Mouse (Mus musculus) heart, postnatal 14 days (tissue): ENCODE results near the gene Mroh2a. TPM values are rescaled to one million over a fixed set of nuclear protein-coding genes. Genes with fewer than 3 reads are reported as not detected.

Experiments
- DNase-seq, 2 experiments: peaks; one replicate each; pipeline ENCODE4 v3.0.0; 2021 to 2022
- intact Hi-C: fragments of 180-260 bp; cut with DNase I; formaldehyde crosslinking; loops from one replicate; pipeline ENCODE4 v1.15.1; 2025
- total RNA-seq, 2 experiments: library from RNA; stranded (reverse); gene quantifications; 2 replicates each; pipeline ENCODE4 v1.2.3; 2021

Gene Mroh2a
- total RNA-seq, 2 experiments from 2014 or later: 0.07 to 0.15 TPM

GRCm38 (mm10) chr1:88233421-88234247 is 6.8 kb downstream of the Mroh2a start:
- DNase-seq: no peak
- intact Hi-C loops: no loop called here

GRCm38 (mm10) chr1:88234248-88234610 is 7.4 kb downstream of the Mroh2a start:
- intact Hi-C loops: no loop called here
- DNase-seq: no peak

GRCm38 (mm10) chr1:88234646-88235045 is 7.9 kb downstream of the Mroh2a start:
- no peak for DNase-seq
- intact Hi-C loops: no loop called here

- intact Hi-C loops: no loop called here
- no peak for DNase-seq
Measured at GRCm38 (mm10) chr1:88235046-88235893, 8.5 kb downstream of the Mroh2a start.

- no peak for DNase-seq
- intact Hi-C loops: no loop called here
Measured at GRCm38 (mm10) chr1:88235894-88236415, 9.2 kb downstream of the Mroh2a start.

- intact Hi-C loops: no loop called here
- no peak for DNase-seq
Measured at GRCm38 (mm10) chr1:88237311-88237710, 10.5 kb downstream of the Mroh2a start.

GRCm38 (mm10) chr1:88238771-88239170 is 12.0 kb downstream of the Mroh2a start:
- no peak for DNase-seq
- intact Hi-C loops: no loop called here

- intact Hi-C loops: no loop called here
- DNase-seq: no peak
Measured at GRCm38 (mm10) chr1:88240072-88240471, 13.3 kb downstream of the Mroh2a start.

- intact Hi-C loops: no loop called here
- no peak for DNase-seq
Measured at GRCm38 (mm10) chr1:88240579-88240978, 13.8 kb downstream of the Mroh2a start.

GRCm38 (mm10) chr1:88243861-88244260 is 17.1 kb downstream of the Mroh2a start:
- intact Hi-C loops: no loop called here
- DNase-seq: no peak

- DNase-seq: no peak
- intact Hi-C loops: no loop called here
Measured at GRCm38 (mm10) chr1:88245881-88246280, 19.1 kb downstream of the Mroh2a start.

- intact Hi-C loops: no loop called here
- DNase-seq: no peak
Measured at GRCm38 (mm10) chr1:88246386-88246785, 19.6 kb downstream of the Mroh2a start.

GRCm38 (mm10) chr1:88247660-88248059 is 20.9 kb downstream of the Mroh2a start:
- peak in 1 of 2 experiments; percentile 10 for DNase-seq
- intact Hi-C loops: no loop called here

GRCm38 (mm10) chr1:88248658-88249057 is 21.9 kb downstream of the Mroh2a start:
- DNase-seq: no peak
- intact Hi-C loops: no loop called here

GRCm38 (mm10) chr1:88249596-88249995 is 22.8 kb downstream of the Mroh2a start:
- intact Hi-C loops: no loop called here
- no peak for DNase-seq

GRCm38 (mm10) chr1:88250023-88250422 is 23.2 kb downstream of the Mroh2a start:
- DNase-seq: no peak
- intact Hi-C loops: no loop called here

GRCm38 (mm10) chr1:88253106-88253505 is 26.3 kb downstream of the Mroh2a start:
- intact Hi-C loops: no loop called here
- no peak for DNase-seq

GRCm38 (mm10) chr1:88253540-88253939 is 26.8 kb downstream of the Mroh2a start:
- no peak for DNase-seq
- intact Hi-C loops: no loop called here

- no peak for DNase-seq
- intact Hi-C loops: no loop called here
Measured at GRCm38 (mm10) chr1:88254793-88255465, 28.1 kb downstream of the Mroh2a start.

GRCm38 (mm10) chr1:88255466-88255857 is 28.7 kb downstream of the Mroh2a start:
- intact Hi-C loops: no loop called here

More at GRCm38 (mm10) chr1:88255466-88255857, 28.7 kb downstream of the Mroh2a start:
- DNase-seq: no peak
